Mouse (Mus musculus): ENCODE results near the gene Spata48.

The Spata48 gene

DNA sequence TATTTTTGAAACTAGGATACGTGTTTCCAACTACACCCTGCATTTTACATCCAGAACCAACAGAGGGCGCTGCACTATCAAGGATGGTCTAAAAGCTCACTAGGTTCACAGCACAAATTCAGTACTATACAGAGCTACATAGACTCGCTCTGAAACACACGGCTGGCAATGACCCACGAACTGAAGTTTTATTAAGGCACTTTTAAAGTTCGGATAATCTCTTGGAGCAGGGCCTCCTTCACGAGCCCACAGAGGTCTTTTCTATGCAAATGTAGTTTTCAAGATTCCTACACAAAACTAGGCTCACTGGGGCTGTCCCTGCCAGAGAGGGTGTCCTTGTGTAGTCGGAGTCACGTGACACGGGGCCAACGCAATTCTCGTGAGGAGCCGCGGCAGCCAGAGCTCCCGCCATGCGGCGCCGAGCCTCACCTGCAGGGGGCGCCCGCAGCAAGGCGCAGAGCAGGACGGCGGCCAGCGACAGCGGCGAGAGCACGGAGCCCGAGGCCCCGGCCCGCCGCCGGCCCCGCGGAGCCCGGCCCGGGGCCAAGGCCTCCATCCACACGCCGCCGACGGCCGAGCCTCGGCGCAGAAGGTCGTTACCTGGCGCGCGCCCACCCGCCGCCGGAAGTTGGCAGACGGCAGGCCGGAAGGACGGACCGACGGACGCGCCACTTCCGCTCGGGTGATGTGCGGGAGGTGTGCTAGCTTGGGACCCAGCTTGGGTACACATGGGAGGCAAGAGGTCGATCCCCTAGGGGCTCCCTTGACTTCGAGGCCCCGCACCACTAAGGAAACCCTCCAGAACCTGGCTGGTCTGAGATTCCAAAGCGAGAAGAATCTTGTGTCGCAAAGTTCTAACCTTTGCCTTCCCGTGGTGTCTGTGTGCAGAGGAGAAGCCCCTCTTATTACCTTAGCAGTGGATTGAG lies at the start of gene Spata48, which contains the start of gene Zpbp:
Gene Spata48 (plus strand): TSS at position 460 of the 926 bp plus-strand sequence.
Gene Zpbp (minus strand): TSS at position 774 of the 926 bp plus-strand sequence.
- DNase-seq, result peak; percentile 89

DNA sequence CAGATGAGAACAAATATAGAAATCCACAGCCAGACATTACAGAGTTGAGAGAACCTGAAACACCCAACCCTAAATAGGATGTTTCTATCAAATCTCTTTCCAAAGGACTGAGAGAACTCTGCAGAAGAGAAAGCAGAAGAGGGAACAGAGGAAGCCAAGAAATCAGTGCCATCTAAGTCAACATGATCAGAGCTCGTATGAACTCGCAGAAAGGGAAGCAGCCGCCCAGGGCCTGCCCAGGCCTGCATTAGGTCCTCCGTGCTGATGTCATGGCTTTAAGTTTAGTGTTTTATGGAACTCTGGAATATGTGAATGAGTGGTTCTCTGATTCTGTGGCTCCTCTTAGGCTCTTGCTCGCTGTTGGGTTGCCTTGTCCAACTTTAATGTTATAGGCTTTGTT lies 47.7 kb upstream of the Spata48 start:
- no peak for DNase-seq

- no peak for DNase-seq
Measured at GRCm38 (mm10) chr11:11417356-11417755, 44.5 kb upstream of the Spata48 start.

GRCm38 (mm10) chr11:11455037-11455436 lies 6.9 kb upstream of the Spata48 start:
- DNase-seq, result no peak

GRCm38 (mm10) chr11:11462561-11462890 lies 632 bp downstream of the Spata48 start:
- no peak for DNase-seq

- DNase-seq, result no peak
Measured at GRCm38 (mm10) chr11:11468924-11469323, 7.0 kb downstream of the Spata48 start.

- no peak for DNase-seq
Measured at GRCm38 (mm10) chr11:11484378-11484777, 22.5 kb downstream of the Spata48 start.

DNA sequence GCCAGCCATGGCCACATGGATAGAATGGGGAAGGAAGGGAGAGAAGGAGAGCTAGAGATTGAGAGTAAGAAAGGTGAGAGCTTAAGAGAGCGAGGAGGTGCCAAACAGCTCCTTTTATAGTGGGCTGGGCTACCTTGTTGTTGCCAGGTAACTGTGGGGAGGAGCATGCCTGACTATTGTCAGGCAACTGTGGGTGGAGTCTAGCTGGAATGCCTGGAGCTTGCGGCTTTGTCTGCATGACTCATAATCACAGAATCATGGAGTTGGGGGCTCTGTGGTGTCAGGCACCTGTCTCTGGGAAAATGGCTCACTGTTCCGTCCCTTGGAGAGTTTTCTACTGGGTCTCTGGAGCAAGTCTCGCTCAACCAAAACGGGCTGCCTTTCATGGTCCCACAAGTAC lies 30.1 kb downstream of the Spata48 start:
- no peak for DNase-seq

GRCm38 (mm10) chr11:11495697-11496096 lies 33.8 kb downstream of the Spata48 start:
- no peak for DNase-seq

- no peak for DNase-seq
Measured at GRCm38 (mm10) chr11:11499944-11500343, 38.0 kb downstream of the Spata48 start.

DNA sequence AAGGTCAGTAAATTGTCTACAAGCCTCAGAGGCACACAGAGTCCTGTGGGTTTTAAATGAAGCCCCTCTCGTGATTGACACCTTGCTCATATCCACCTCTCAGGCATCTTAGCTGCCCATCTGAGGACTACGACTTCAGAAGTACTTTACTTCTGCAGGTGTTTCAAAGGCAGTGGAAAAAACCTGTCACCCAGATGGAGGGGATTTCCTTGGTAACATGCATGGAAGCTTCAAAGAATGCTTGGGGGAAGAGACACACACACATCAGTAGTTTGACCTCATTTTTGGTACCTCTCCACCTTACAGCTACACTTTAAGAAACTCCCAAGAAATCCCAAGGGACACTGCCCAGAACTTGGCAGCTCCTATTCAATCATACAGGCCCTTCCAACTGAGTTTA lies 44.3 kb downstream of the Spata48 start:
- DNase-seq, result no peak

GRCm38 (mm10) chr11:11509413-11509812 lies 47.5 kb downstream of the Spata48 start:
- DNase-seq, result no peak

DNA sequence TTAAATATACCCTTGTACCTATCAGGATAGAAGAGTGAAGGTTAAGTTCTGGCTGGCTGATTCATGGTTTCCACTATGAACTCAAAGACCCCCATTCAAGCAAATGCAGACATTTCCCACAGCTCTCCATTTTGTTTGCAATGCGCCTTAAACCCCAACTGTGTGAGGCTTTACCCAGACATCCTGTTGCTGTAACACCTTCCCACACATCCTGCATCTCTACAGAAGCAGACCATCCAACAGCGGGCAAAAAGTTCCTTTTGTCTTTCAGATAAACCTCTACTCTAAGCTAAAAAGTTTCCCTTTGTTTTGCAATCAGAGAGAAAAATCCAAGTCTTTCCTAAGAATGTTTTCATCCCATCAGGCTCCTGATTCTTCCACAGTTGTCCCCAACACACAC lies 50.2 kb downstream of the Spata48 start:
- DNase-seq, result no peak

GRCm38 (mm10) chr11:11513008-11513799 lies 51.3 kb downstream of the Spata48 start:
- no peak for DNase-seq

DNA sequence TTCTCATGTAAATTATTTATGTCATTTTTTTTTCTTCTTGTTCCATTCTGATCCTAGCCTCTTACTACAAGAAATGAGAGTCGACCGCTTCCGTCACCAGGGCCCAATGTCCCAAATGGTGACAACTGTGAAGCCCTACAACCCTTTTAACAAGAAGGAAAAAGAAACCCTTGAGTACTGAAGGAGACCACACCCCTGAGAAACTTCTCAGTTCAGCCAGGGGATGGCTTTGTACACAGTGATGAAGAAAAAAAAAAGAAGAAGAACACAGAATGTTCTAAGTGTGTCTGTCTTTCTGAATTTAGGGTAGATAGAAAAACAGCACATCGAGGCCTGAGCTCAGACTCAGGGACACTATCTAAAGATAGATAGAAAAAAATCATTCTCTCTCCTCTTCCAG lies 53.0 kb downstream of the Spata48 start:
- DNase-seq, result no peak

- DNase-seq, result no peak
Measured at GRCm38 (mm10) chr11:11517781-11518435, 56.0 kb downstream of the Spata48 start.

GRCm38 (mm10) chr11:11519255-11520243 lies 57.7 kb downstream of the Spata48 start:
- no peak for DNase-seq

GRCm38 (mm10) chr11:11521908-11522441 lies 60.1 kb downstream of the Spata48 start:
- DNase-seq, result no peak

DNA sequence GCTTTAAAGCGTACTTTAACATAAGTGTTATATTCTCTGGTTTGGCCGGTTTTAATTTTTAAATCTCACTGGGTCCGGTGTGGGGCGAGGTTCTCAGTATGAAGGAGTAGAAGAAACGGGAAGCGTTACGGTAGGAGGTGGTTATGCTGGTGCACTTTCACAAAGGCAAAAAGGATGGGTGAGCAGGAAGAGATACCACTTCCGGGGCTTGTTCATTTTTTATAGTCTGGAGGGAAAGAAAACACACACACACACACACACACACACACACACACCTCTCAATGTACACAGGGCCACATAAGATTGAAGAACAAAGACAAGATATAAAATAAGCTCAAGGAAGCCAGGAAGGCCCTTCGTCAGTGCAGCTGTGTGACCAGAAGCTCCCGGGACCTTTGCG lies 66.9 kb downstream of the Spata48 start:
- no peak for DNase-seq

DNA sequence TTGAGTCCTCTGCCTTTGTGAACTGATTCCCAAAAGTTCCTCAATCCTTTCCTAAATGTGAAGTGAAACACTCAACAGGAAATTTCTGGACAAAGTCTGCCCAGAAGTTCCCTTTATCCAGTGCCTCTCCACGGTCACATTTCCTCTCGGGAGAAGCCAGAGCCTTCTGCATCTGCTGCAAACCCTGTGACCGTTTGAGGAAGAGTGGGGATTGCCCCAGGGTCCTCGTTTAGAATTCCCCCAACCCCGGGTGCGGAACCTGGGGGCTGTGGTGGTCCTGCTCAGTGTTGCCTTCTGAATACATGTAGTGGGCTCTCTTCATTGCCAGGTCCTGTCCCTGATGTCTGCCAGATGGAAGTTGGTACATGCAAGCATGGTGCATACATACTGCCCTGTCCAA lies 67.3 kb downstream of the Spata48 start:
- DNase-seq, result no peak

DNA sequence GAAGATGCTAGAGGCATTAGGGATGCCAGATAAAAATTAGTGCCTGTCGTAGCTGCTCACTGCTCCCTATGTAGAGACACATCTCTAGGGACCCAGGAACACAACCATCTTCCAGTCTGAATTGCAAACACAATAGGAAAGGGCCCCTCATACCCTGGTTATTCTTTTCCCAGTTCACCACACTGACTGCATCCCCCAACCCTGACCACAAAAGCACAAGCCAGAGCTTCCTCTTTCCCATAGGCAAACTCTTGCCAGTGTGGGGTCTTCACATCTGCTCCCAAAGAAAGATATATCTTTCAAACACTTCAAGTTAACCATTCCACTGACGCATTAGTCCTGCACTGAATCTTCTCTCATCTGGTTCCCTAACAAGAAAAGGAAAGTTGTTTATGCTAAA lies 68.2 kb downstream of the Spata48 start:
- no peak for DNase-seq

DNA sequence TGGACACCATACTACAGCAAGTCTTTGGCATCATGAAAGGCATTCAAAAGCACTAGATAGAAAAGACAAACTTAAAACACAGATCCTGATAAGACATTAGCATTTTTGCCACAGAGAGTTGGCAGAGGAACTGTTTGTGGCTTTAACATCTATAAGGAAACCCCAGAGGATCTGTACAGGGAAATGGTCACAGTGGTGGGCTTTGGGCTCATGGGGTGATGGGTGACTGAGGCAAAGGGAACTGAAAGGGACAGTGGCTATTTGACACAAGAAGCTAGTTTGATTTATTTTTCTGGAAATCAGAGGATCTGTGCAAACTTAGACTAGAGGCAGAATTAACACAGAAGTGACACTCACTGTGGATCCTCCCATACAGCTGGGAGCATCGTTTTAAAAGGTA lies 74.4 kb downstream of the Spata48 start:
- DNase-seq, result no peak

All from lung, postnatal 14 days (tissue).